Mouse (Mus musculus): Measurements from ENCODE around the gene Wdr26. TPM values are rescaled to one million over a fixed set of nuclear protein-coding genes. Genes with fewer than 3 reads are reported as not detected.

The Wdr26 gene
- total RNA-seq (2021), result 100 to 1,000 TPM in 1 of 2 experiments, 10 to 100 TPM in 1; 96.7 to 105 TPM
- long read RNA-seq, experiment 1, full-length matches to known transcripts, result 4 of 96 reads
- long read RNA-seq, experiment 1, partial matches to known transcripts, result 2 of 96 reads
- long read RNA-seq, experiment 1, other reads (novel, unspliced or antisense), result 90 of 96 reads
- long read RNA-seq, experiment 2, full-length matches to known transcripts, result 3 of 57 reads
- long read RNA-seq, experiment 2, partial matches to known transcripts, result 5 of 57 reads
- long read RNA-seq, experiment 2, other reads (novel, unspliced or antisense), result 49 of 57 reads

DNA sequence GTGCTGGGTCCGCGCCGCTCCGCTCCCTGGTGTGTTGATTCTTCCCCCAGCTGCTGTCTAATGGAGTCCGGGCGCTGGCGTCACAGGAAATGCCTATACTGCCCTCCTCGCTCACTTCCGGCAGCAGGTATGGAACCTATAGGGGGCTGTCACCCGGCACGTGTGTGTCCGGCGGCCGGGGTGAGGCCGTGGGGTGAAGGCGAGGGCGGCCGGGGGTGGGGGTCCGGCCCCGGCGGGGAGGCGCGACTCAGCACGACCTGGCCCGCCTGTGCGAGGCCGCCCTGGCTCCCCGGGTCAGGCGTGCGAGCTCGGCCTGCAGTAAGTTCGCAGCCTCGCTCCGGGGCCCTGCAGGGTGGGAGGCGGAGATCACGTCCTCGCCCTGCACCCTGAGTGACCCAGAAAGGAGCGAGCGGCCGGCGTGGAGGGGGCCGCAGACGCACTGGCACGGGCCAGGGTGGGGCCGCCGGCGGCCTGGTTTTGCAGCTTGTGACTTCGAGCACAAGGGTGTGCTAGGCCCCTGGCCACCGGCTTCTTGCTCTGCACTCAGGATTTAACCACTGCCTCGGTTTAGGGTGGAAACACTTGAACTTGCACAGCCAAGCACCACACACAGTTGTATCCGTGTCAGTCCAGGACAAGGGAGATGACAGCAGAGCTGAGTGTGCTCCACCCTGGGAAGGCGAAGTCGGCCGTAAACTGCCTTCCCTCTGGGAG lies at the start of gene Wdr26:
TSS of gene Wdr26 (minus strand) at position 82 of the 714 bp plus-strand sequence.
- intact Hi-C loops (cut with DNase I), result loop anchor here (5.0 kb wide), 2 partner anchors 45 to 70 kb away; partner anchors contain the start of genes Cnih4 and Nvl
- peak; percentile 63 to 75 for DNase-seq

DNA sequence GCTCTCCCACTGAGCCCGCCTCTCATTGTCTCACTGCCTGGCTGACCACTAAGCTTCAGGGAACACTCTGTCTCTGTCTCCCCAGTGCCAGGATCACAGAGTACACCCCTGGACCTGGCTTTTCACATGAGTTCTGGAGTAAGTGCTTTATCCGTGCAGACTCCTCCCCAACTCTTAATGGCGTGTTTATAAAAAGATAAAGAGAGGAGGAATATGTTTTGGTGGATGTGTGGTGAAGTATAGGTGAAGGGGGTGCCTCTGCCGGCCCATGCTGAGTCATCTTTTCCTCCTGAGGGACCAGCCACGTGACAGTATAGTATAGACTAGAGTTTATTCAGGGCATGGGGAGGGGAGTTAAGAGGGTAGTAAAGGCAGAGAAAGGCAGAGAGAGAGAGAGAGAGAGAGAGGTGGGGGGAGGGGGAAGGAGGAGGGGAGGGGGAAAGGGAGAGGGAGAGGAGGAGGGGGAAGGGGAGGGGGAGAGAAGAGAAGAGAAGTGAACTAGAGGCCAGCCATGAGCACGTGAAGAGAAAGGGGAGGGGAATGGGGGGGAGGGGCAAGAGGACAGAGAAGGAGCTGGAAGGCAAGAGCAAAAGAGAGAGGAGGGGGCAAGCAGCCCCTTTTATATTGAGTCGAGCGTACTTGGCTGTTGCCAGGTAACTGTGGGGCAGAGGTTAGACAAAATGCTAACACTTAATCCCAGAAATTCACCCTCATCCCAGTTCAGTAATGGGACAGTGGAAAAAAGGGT lies 49.3 kb upstream of the Wdr26 start:
- intact Hi-C loops (cut with DNase I), result no loop called here
- DNase-seq, result no peak

GRCm38 (mm10) chr1:181260422-181260821 lies 48.6 kb upstream of the Wdr26 start:
- intact Hi-C loops (cut with DNase I), result no loop called here
- no peak for DNase-seq

GRCm38 (mm10) chr1:181259626-181260410 lies 48.0 kb upstream of the Wdr26 start:
- intact Hi-C loops (cut with DNase I), result loop anchor here (5.0 kb wide), 1 partner anchor 48 kb away; the partner anchor contains the start of gene Wdr26

GRCm38 (mm10) chr1:181259056-181259455 lies 47.3 kb upstream of the Wdr26 start:
- intact Hi-C loops (cut with DNase I), result loop anchor here (5.0 kb wide), 1 partner anchor 47 kb away; the partner anchor contains the start of gene Wdr26

More at GRCm38 (mm10) chr1:181259626-181260410, 48.0 kb upstream of the Wdr26 start:
- no peak for DNase-seq

GRCm38 (mm10) chr1:181258616-181259015 lies 46.8 kb upstream of the Wdr26 start:
- intact Hi-C loops (cut with DNase I), result loop anchor here (5.0 kb wide), 1 partner anchor 46 kb away; the partner anchor contains the start of gene Wdr26
- DNase-seq, result no peak

More at GRCm38 (mm10) chr1:181259056-181259455, 47.3 kb upstream of the Wdr26 start:
- DNase-seq, result no peak

DNA sequence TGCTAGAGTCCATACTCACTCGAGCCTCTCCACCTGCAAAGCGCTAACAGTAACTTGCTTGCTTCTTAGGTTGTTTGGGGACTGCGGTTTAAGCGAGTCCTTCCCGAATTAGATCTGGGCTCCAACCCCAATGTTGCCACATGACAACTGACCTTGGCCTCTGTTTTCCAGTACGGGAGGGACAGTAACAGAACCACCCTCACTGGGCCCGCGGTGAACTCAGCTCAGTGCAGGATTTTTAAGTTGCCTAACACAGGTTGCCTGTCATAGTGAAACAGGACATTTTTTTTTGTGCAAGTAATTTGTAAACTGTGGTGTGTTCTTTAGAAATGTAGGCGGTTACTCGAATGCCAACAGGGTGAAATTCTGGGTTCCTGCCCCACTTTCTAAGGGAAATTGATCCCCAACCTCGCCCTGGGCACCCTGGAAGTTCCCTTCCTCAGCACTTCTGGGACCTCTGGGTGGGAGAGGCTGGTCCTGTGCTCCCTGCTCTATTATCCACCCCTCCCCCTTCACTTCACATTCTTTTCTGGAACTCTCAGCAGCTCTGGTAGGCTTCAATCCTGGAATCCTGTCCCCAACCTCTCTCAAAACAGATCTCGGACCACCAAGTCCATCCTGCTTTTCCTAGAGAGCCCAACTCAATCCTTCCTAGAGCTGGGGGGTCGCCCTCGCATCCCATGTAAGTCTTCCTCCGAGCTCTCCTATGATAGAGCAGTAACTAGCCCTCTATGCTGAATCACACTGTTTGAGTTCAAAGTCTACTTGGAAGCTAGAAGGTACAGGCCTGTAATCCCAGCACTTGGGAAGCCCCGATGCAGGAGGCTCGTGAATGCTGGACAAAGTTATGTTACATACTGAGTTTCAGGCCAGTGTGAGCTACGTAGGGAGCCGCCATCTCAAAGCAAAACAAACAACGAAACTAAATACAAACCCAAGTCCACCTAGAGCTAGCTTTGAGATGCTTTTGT lies 46.1 kb upstream of the Wdr26 start:
- DNase-seq, result peak; percentile 37 to 38
- intact Hi-C loops (cut with DNase I), result loop anchor here (5.0 kb wide), 1 partner anchor 46 kb away; the partner anchor contains the start of gene Wdr26

GRCm38 (mm10) chr1:181256689-181257584 lies 45.1 kb upstream of the Wdr26 start:
- peak; percentile 71 to 82 for DNase-seq

DNA sequence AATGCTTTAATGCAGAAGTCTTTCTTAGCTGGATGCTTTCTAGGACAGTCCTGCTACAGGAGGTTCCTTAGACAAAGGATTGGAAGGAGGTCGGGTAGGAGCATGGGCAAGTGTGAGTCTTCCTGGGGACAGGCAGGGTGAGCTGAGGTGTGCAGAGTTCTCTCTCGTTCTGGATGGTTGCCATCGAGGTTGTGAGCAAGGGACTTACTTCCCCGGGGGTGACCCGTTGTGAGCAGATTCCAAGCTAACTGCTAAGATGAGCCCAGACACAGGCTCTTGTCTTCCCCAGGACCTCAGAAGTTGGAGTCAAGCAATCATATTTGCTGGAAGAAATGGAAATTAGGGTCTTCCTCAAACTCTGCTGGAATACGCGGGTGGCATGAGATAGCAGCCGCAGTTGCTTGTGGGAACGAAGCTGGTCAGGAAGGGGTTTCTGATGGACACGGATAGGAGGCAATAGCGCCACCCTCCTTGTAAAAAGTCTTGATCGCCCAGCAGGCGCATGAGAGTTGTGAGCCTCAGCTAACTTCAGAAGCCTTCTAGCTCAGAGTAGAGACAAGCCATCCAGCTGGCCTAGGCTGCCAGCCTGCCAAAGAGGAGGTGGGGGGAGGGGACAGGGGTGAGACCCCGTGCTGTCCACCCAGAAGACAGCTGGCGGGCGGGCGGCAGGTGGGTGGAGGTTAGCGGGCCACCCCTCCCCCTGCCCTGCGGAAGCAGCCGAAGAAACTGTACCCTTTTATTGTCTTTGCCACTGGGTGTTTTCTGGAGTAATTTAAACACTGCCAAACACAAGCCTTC lies 44.3 kb upstream of the Wdr26 start:
- DNase-seq, result peak; percentile 44 to 58
- intact Hi-C loops (cut with DNase I), result loop anchor here (5.0 kb wide), 1 partner anchor 44 kb away; the partner anchor contains the start of gene Wdr26

More at GRCm38 (mm10) chr1:181256689-181257584, 45.1 kb upstream of the Wdr26 start:
- intact Hi-C loops (cut with DNase I), result loop anchor here (5.0 kb wide), 1 partner anchor 45 kb away; the partner anchor contains the start of gene Wdr26

- DNase-seq, result no peak
- intact Hi-C loops (cut with DNase I), result loop anchor here (5.0 kb wide), 1 partner anchor 43 kb away; the partner anchor contains the start of gene Wdr26
These were observed 43.6 kb upstream of the Wdr26 start for GRCm38 (mm10) chr1:181255450-181255849.

GRCm38 (mm10) chr1:181251624-181252023 lies 39.8 kb upstream of the Wdr26 start:
- intact Hi-C loops (cut with DNase I), result no loop called here
- no peak for DNase-seq

GRCm38 (mm10) chr1:181250961-181251360 lies 39.2 kb upstream of the Wdr26 start:
- DNase-seq, result no peak
- intact Hi-C loops (cut with DNase I), result no loop called here

- no peak for DNase-seq
- intact Hi-C loops (cut with DNase I), result no loop called here
These were observed 37.7 kb upstream of the Wdr26 start for GRCm38 (mm10) chr1:181249537-181249936.

DNA sequence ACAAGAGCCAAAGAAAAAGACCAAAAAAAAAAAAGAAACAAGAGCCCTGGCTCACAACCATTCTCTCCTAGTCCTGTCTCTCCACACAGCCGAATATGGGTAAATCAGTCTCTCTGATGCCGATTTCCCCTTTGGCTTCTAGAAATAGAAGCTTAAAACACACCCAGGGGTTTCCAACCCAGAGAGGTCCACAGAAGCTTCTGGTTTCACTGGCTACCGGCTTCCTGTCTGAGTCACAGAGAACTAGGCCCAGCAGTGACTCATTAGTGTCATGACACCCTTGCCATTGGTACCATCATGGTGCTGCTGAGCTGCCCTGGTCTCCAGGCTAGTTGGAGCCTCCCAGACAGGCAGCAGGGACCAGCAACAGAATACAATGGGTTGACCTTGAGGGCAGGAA lies 35.4 kb upstream of the Wdr26 start:
- DNase-seq, result no peak
- intact Hi-C loops (cut with DNase I), result no loop called here

DNA sequence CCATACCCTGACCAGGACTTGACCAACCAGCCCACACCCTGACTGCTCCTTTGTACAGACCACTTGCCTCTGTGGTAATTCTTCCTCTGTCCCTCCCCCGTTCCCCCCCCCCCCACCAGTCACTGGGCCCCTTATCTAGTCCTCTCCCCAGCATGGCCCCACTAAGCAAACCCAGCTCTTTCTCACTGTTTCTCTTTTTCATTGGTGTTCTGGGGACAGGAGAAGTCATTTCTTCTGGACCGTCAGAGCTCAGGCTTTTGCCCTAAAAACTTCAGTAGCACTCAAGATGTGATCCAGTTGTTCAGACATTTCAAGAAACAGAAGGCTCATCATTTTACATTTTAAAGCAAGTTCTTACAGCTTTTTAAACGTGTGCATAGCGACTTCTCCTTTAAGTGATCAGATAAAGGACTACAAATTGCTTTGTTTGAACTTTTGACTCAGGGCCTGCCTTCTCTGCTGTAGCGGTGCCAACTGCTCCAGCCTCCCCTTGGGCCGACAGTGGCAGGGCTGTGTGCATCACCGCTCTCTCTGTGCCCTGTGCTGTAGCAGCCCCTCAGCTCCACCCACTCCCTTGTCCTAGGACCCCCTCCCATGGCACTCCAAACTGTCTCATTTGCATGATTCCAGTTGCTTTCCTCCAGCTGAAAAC lies 34.8 kb upstream of the Wdr26 start:
- no peak for DNase-seq
- intact Hi-C loops (cut with DNase I), result no loop called here

Measured in gastrocnemius, postnatal 36 days (tissue).